In the genomic region with DNA sequence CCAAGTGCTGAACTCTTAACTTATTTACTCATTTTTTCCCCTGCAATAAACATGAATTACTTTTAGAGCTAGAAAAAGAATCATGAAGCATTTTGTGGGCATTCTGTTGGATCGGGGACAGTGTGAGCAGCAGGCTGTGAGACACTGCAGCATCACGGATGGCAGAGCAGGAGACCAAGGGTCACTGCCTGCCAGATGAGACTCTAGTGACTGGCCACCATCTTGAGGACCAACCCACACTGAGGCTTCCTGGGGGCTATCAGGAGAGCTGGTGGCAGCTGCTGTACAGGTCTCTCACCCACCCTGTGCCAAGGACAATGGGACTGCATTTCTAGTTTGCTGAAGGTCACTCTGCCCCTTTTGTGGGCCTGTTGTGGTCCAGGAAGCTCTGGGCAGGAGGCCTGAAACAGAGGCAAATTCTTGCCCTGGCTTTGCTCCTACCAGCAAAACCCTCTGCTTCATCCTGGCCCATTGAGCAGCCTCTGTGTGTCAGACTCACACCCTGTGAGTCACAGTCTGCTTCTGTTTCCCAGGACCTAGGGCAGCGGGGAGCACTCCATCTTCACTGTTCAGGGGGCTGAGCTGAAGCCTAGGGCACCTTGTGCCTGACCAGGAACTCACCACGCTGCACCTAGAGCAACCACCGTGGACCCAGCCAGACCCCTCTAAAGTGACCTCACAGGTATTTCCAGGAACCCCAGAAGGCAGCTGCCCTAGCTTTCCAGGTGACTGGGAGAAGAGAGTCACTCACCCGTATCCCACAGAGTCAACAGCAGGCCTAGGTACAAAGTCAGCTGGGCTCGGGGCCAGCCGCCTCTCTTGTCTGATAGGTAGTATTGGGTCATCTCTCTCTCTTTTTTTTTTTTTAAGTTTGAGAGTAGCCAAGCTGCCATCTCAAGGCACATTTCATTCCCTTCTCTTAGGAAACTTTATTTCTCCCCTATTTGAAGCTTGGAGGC, we compare ENCODE assay signal across 8 mouse cellular contexts. TPM values are rescaled to one million over a fixed set of nuclear protein-coding genes. Genes with fewer than 3 reads are reported as not detected.
DNase-seq lines count a peak whose midpoint lies in the region; ATAC-seq and TF ChIP-seq lines count a peak whose summit lies in the region.
"Had no signal": no experiment of that assay in that cellular context is flagged by ENCODE, and none has a peak within 500 bp of the region (broad histone marks: within the 10 kb centered on the region; RNA-seq: fewer than 3 reads in every experiment).

No protein-coding gene starts in this region.

- peak overlapping the region; percentile 62 for H3K27ac ChIP-seq in hindbrain, embryonic 13.5 days
- no peak overlapping the region for H3K27ac ChIP-seq in layer of hippocampus, adult 2 months

- H3K9me3 ChIP-seq in E14TG2a.4 (ENCODE audit: low read length), result no peaks in the 10 kb centered on the region
- H3K9me3 ChIP-seq in hindbrain, embryonic 13.5 days, result no peaks in the 10 kb centered on the region

- ATAC-seq in hindbrain, embryonic 13.5 days (ENCODE audit: low FRiP score), result no peak
- no peak for ATAC-seq in megakaryocyte progenitor cell, adult 5-6 weeks (replicated peaks; ENCODE audit: poor library complexity)

- no peak for TF ChIP-seq CTCF in E14TG2a.4 (conservative IDR thresholded peaks at IDR 0.05; ENCODE audit: low read length)
- TF ChIP-seq CTCF in layer of hippocampus, adult 2 months (conservative IDR thresholded peaks at IDR 0.05), result no peak

- no peaks in the 10 kb centered on the region for H3K27me3 ChIP-seq in E14TG2a.4 (ENCODE audit: insufficient read depth, low read length)
- H3K27me3 ChIP-seq in hindbrain, embryonic 13.5 days, result no peaks in the 10 kb centered on the region

- H3K4me2 ChIP-seq in hindbrain, embryonic 13.5 days, result no peak overlapping the region

- 72% methylated on average over 8 of the region's 8 CpGs for WGBS in hindbrain, embryonic 13.5 days

- H3K4me1 ChIP-seq in E14TG2a.4 (replicated peaks; ENCODE audit: low read depth, low read length), result peaks cover 51% of the 10 kb centered on the region
- peaks cover 18% of the 10 kb centered on the region for H3K4me1 ChIP-seq in hindbrain, embryonic 13.5 days (replicated peaks)

- DNase-seq in 3T3-L1 (ENCODE audit: low read depth, low spot score), result peak; percentile 59
- DNase-seq in kidney, postnatal 25 days, result peak; percentile 92 to 96
- no peak for DNase-seq in layer of hippocampus, adult 2 months (ENCODE audit: low spot score in 2 of 2)
- no peak for DNase-seq in lung, postnatal 25 days (ENCODE audit: low spot score)
- DNase-seq: lung, postnatal 10 days had no signal

- peak overlapping the region; percentile 52 for H3K4me3 ChIP-seq in E14TG2a.4 (replicated peaks; ENCODE audit: low read length)
- H3K4me3 ChIP-seq in hindbrain, embryonic 13.5 days, result no peak overlapping the region
- H3K4me3 ChIP-seq in layer of hippocampus, adult 2 months, result no peak overlapping the region

- H3K9ac ChIP-seq in hindbrain, embryonic 13.5 days, result 0 out of 2 replicates have a peak overlapping the region, but pooled peaks have one; percentile 29

- no peaks in the 10 kb centered on the region for H3K36me3 ChIP-seq in E14TG2a.4 (ENCODE audit: insufficient read depth, low read length)
- no peaks in the 10 kb centered on the region for H3K36me3 ChIP-seq in hindbrain, embryonic 13.5 days

RNA-seq across cellular contexts. Expression of gene Commd7, which starts 40.2 kb away (rescaled TPM):
- 88.3 and 88.8 TPM in 2 replicates for polyA plus RNA-seq in hindbrain, embryonic 13.5 days (2015; fragmentation: Nextera tagmentation; extraction: Ambion mirVana)
- total RNA-seq in layer of hippocampus, adult 2 months (2021), result 10 to 100 TPM; 25.2 to 31.0 TPM
- total RNA-seq in megakaryocyte progenitor cell, adult 5-6 weeks (2015), result 37.2 and 45.9 TPM in 2 replicates
- total RNA-seq in megakaryocyte progenitor cell, adult 5-6 weeks (2017), result 32.2 and 43.8 TPM in 2 replicates

RNA-seq across cellular contexts. Expression of gene Dnmt3b, which starts 56.9 kb away (rescaled TPM):
- polyA plus RNA-seq in hindbrain, embryonic 13.5 days (2015; fragmentation: Nextera tagmentation; extraction: Ambion mirVana), result 4.4 and 4.9 TPM in 2 replicates
- total RNA-seq in layer of hippocampus, adult 2 months (2021), result 1 to 10 TPM; 1.4 to 2.1 TPM
- total RNA-seq in megakaryocyte progenitor cell, adult 5-6 weeks (2015), result 15.0 and 17.8 TPM in 2 replicates
- total RNA-seq in megakaryocyte progenitor cell, adult 5-6 weeks (2017), result 15.2 and 16.7 TPM in 2 replicates

Comparison
In these comparisons a context has a peak if more than half of its experiments do, and no peak if none do; other contexts are left out.
1. DNase-seq: peak in 3T3-L1 (single experiment) and kidney, postnatal 25 days (2 of 2); none in layer of hippocampus, adult 2 months (0 of 2) and lung, postnatal 25 days (single experiment).
2. RNA of gene Dnmt3b, which starts 56.9 kb away (total RNA-seq): 15.0 to 17.8 TPM in megakaryocyte progenitor cell, adult 5-6 weeks; 1.4 to 2.1 TPM in layer of hippocampus, adult 2 months; every median in the first group is over 4 times any median in the second.